Mouse (Mus musculus): Measurements from ENCODE around the gene C1qtnf9. TPM values are rescaled to one million over a fixed set of nuclear protein-coding genes. Genes with fewer than 3 reads are reported as not detected.

C1qtnf9 gene
- polyA plus RNA-seq, 1 experiment from 2014 or later: not detected

- Histone ChIP-seq H3K4me2 (ENCODE audit: low read depth, low read length) (no peak overlapping the region), H3K27me3 (ENCODE audit: control insufficient read depth, insufficient read depth, low read length) (no peaks in the 10 kb centered on the region), H3K9ac (replicated peaks; ENCODE audit: low read depth, low read length) (no peak overlapping the region), H3K9me3 (ENCODE audit: control insufficient read depth, low read length) (no peaks in the 10 kb centered on the region), H3K4me1 (ENCODE audit: control insufficient read depth, insufficient read depth, low read length) (peaks cover 10% of the 10 kb centered on the region; the same call in 1 of the 2 replicates), H3K27ac (ENCODE audit: low read depth, low read length) (no peak overlapping the region), H3K36me3 (ENCODE audit: control insufficient read depth, insufficient read depth, low read length) (no peaks in the 10 kb centered on the region), H3K4me3 (ENCODE audit: low read depth, low read length) (no peak overlapping the region)
- no peak for ATAC-seq (ENCODE audit: low read depth)
- WGBS: 73% methylated on average over 9 of the region's 9 CpGs
These were observed 24.3 kb upstream of the C1qtnf9 start for GRCm38 (mm10) chr14:60743681-60744080.

DNA sequence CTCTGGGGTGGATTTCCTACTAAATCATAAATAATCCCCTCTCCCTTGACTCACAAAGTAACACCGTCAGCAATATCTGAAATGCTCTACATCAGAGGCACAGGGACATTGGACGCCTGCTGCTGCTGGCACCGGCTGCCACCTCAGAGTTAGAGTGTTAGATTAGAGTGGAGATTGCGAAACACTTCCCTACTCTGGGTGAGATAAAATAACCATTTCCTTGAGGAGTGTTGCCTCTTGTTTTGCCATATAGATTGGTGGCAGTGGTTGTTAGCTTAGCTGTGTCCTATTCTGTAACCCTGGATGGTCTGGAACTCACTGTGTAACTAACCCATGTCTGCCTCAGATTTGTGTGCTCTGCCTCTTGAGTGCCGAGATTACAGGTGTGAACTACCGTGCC lies 22.7 kb upstream of the C1qtnf9 start:
- H3K27me3 ChIP-seq (ENCODE audit: control insufficient read depth, insufficient read depth, low read length): no peaks in the 10 kb centered on the region
- no peak overlapping the region for H3K4me2 ChIP-seq (ENCODE audit: low read depth, low read length)
- ATAC-seq (ENCODE audit: low read depth): no peak
- peaks cover 10% of the 10 kb centered on the region; the same call in 1 of the 2 replicates for H3K4me1 ChIP-seq (ENCODE audit: control insufficient read depth, insufficient read depth, low read length)
- 91% methylated on average over 6 of the region's 6 CpGs for WGBS
- no peak overlapping the region for H3K9ac ChIP-seq (replicated peaks; ENCODE audit: low read depth, low read length)
- no peaks in the 10 kb centered on the region for H3K9me3 ChIP-seq (ENCODE audit: control insufficient read depth, low read length)
- H3K4me3 ChIP-seq (ENCODE audit: low read depth, low read length): no peak overlapping the region
- no peaks in the 10 kb centered on the region for H3K36me3 ChIP-seq (ENCODE audit: control insufficient read depth, insufficient read depth, low read length)
- no peak overlapping the region for H3K27ac ChIP-seq (ENCODE audit: low read depth, low read length)

- Histone ChIP-seq H3K27ac (ENCODE audit: low read depth, low read length) (no peak overlapping the region), H3K4me3 (ENCODE audit: low read depth, low read length) (no peak overlapping the region), H3K9me3 (ENCODE audit: control insufficient read depth, low read length) (no peaks in the 10 kb centered on the region), H3K4me2 (ENCODE audit: low read depth, low read length) (no peak overlapping the region), H3K9ac (replicated peaks; ENCODE audit: low read depth, low read length) (no peak overlapping the region), H3K27me3 (ENCODE audit: control insufficient read depth, insufficient read depth, low read length) (no peaks in the 10 kb centered on the region), H3K36me3 (ENCODE audit: control insufficient read depth, insufficient read depth, low read length) (no peaks in the 10 kb centered on the region), H3K4me1 (ENCODE audit: control insufficient read depth, insufficient read depth, low read length) (peaks cover 9% of the 10 kb centered on the region; the same call in 1 of the 2 replicates)
- 98% methylated on average over 10 of the region's 10 CpGs for WGBS
- ATAC-seq (ENCODE audit: low read depth): no peak
These were observed 21.8 kb upstream of the C1qtnf9 start for GRCm38 (mm10) chr14:60746141-60746540.

GRCm38 (mm10) chr14:60747154-60747870 lies 20.6 kb upstream of the C1qtnf9 start:
- H3K4me2 ChIP-seq (ENCODE audit: low read depth, low read length): no peak overlapping the region
- H3K4me3 ChIP-seq (ENCODE audit: low read depth, low read length): no peak overlapping the region
- no peaks in the 10 kb centered on the region for H3K4me1 ChIP-seq (ENCODE audit: control insufficient read depth, insufficient read depth, low read length)
- WGBS: 91% methylated on average over 21 of the region's 21 CpGs
- ATAC-seq (ENCODE audit: low read depth): no peak
- no peak overlapping the region for H3K9ac ChIP-seq (replicated peaks; ENCODE audit: low read depth, low read length)
- no peaks in the 10 kb centered on the region for H3K27me3 ChIP-seq (ENCODE audit: control insufficient read depth, insufficient read depth, low read length)
- no peaks in the 10 kb centered on the region for H3K9me3 ChIP-seq (ENCODE audit: control insufficient read depth, low read length)
- no peak overlapping the region for H3K27ac ChIP-seq (ENCODE audit: low read depth, low read length)
- no peaks in the 10 kb centered on the region for H3K36me3 ChIP-seq (ENCODE audit: control insufficient read depth, insufficient read depth, low read length)

DNA sequence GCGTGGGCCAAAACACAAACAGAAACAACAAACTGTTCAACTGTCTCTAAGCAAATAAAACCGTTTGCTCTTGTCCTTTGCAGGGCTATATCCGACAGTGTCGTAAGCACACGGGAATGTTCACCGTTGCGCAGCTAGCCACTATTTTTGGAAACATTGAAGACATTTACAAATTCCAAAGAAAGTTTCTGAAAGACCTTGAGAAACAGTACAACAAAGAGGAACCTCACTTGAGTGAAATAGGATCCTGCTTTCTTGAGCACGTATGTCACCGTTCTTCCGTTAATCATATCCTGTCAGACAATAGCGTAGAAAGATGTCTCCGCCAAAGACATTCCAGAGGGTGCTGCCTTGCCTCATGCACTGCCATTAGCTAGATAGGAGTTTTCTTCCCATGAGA lies 18.1 kb upstream of the C1qtnf9 start:
- H3K9ac ChIP-seq (replicated peaks; ENCODE audit: low read depth, low read length): no peak overlapping the region
- H3K27ac ChIP-seq (ENCODE audit: low read depth, low read length): no peak overlapping the region
- no peaks in the 10 kb centered on the region for H3K27me3 ChIP-seq (ENCODE audit: control insufficient read depth, insufficient read depth, low read length)
- no peak overlapping the region for H3K4me2 ChIP-seq (ENCODE audit: low read depth, low read length)
- H3K9me3 ChIP-seq (ENCODE audit: control insufficient read depth, low read length): no peaks in the 10 kb centered on the region
- WGBS: 91% methylated on average over 12 of the region's 12 CpGs
- no peaks in the 10 kb centered on the region for H3K4me1 ChIP-seq (ENCODE audit: control insufficient read depth, insufficient read depth, low read length)
- no peak overlapping the region for H3K4me3 ChIP-seq (ENCODE audit: low read depth, low read length)
- no peak for ATAC-seq (ENCODE audit: low read depth)
- H3K36me3 ChIP-seq (ENCODE audit: control insufficient read depth, insufficient read depth, low read length): no peaks in the 10 kb centered on the region

GRCm38 (mm10) chr14:60751581-60751980 lies 16.4 kb upstream of the C1qtnf9 start:
- Histone ChIP-seq H3K9ac (replicated peaks; ENCODE audit: low read depth, low read length) (no peak overlapping the region), H3K36me3 (ENCODE audit: control insufficient read depth, insufficient read depth, low read length) (no peaks in the 10 kb centered on the region), H3K27ac (ENCODE audit: low read depth, low read length) (no peak overlapping the region), H3K4me3 (ENCODE audit: low read depth, low read length) (no peak overlapping the region), H3K9me3 (ENCODE audit: control insufficient read depth, low read length) (no peaks in the 10 kb centered on the region), H3K27me3 (ENCODE audit: control insufficient read depth, insufficient read depth, low read length) (no peaks in the 10 kb centered on the region), H3K4me1 (ENCODE audit: control insufficient read depth, insufficient read depth, low read length) (no peaks in the 10 kb centered on the region), H3K4me2 (ENCODE audit: low read depth, low read length) (no peak overlapping the region)
- WGBS: 93% methylated on average over 16 of the region's 16 CpGs
- ATAC-seq (ENCODE audit: low read depth): no peak

DNA sequence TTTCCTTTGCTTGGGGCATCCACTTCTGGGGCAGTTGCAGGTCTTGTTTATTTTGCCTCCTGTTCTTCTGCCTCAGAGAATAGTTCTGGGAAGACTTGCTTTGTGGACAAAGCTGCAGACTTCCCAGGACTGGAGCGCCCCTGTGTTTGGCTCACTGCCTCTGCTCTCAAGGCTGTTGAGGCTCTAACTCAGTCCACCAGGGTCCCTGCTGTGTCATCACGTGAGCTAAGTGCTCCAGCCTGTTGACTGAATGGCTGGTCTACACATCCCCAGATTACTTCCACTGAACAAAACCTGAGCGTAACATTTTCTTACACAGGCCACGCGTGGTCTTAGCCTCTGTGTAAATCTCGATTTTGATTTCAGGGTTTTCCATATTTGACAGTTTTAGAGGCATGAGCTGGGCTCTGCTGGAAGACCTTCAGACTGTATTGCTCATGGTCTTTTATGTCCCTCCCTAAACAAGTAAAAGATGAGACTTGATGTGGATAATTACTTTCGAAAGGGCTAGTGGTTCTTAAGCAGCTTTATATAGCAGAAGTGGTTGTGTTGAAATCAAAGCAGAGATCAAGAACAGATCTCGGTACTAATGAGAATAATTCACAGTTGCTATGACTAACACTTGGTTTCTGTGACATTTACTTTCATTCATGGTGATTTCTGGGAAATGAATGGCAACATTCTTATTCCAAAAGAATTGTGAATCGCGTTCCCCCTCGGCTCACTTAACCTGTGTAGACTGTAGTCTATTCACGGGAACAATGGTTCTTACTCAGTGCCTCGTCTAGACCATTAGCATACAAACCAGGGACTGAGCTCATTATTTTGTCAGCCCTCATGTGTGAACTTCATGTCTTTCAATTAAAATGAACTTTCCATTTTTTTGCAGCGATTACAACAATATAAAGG lies 14.8 kb upstream of the C1qtnf9 start:
- Histone ChIP-seq H3K4me1 (ENCODE audit: control insufficient read depth, insufficient read depth, low read length) (no peaks in the 10 kb centered on the region), H3K9ac (replicated peaks; ENCODE audit: low read depth, low read length) (no peak overlapping the region; the same call in 1 of the 2 replicates), H3K27ac (ENCODE audit: low read depth, low read length) (no peak overlapping the region), H3K4me3 (ENCODE audit: low read depth, low read length) (no peak overlapping the region), H3K36me3 (ENCODE audit: control insufficient read depth, insufficient read depth, low read length) (no peaks in the 10 kb centered on the region), H3K9me3 (ENCODE audit: control insufficient read depth, low read length) (no peaks in the 10 kb centered on the region), H3K4me2 (ENCODE audit: low read depth, low read length) (no peak overlapping the region), H3K27me3 (ENCODE audit: control insufficient read depth, insufficient read depth, low read length) (no peaks in the 10 kb centered on the region)
- 51% methylated on average over 14 of the region's 14 CpGs for WGBS
- ATAC-seq (ENCODE audit: low read depth): peak; percentile 58; the same call in 1 of the 2 replicates

DNA sequence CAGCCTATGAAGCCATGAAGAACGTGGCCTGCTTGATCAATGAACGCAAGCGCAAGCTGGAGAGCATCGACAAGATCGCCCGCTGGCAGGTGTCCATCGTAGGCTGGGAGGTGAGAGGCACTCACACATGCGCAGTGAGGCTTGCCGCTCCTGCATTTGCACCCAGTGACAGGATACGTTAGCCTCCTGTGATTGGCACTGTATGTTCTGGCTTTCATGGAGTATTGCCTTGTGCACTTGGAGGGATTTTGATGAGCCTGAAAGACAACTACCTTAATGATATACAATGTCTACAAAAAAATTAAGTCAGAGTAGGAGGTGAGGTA lies 14.2 kb upstream of the C1qtnf9 start:
- H3K4me3 ChIP-seq (ENCODE audit: low read depth, low read length): no peak overlapping the region
- no peaks in the 10 kb centered on the region for H3K36me3 ChIP-seq (ENCODE audit: control insufficient read depth, insufficient read depth, low read length)
- ATAC-seq (ENCODE audit: low read depth): no peak
- no peaks in the 10 kb centered on the region for H3K4me1 ChIP-seq (ENCODE audit: control insufficient read depth, insufficient read depth, low read length)
- WGBS: 79% methylated on average over 10 of the region's 10 CpGs
- no peaks in the 10 kb centered on the region for H3K27me3 ChIP-seq (ENCODE audit: control insufficient read depth, insufficient read depth, low read length)
- no peak overlapping the region for H3K4me2 ChIP-seq (ENCODE audit: low read depth, low read length)
- no peak overlapping the region for H3K27ac ChIP-seq (ENCODE audit: low read depth, low read length)
- no peak overlapping the region for H3K9ac ChIP-seq (replicated peaks; ENCODE audit: low read depth, low read length)
- no peaks in the 10 kb centered on the region for H3K9me3 ChIP-seq (ENCODE audit: control insufficient read depth, low read length)

GRCm38 (mm10) chr14:60754656-60755055 lies 13.3 kb upstream of the C1qtnf9 start:
- H3K9ac ChIP-seq (replicated peaks; ENCODE audit: low read depth, low read length): no peak overlapping the region
- ATAC-seq (ENCODE audit: low read depth): no peak
- WGBS: 97% methylated on average over 5 of the region's 5 CpGs

More at GRCm38 (mm10) chr14:60754656-60755055, 13.3 kb upstream of the C1qtnf9 start:
- no peak overlapping the region for H3K4me3 ChIP-seq (ENCODE audit: low read depth, low read length)
- no peak overlapping the region for H3K27ac ChIP-seq (ENCODE audit: low read depth, low read length)
- H3K27me3 ChIP-seq (ENCODE audit: control insufficient read depth, insufficient read depth, low read length): no peaks in the 10 kb centered on the region
- H3K36me3 ChIP-seq (ENCODE audit: control insufficient read depth, insufficient read depth, low read length): no peaks in the 10 kb centered on the region
- H3K9me3 ChIP-seq (ENCODE audit: control insufficient read depth, low read length): no peaks in the 10 kb centered on the region
- H3K4me2 ChIP-seq (ENCODE audit: low read depth, low read length): no peak overlapping the region
- H3K4me1 ChIP-seq (ENCODE audit: control insufficient read depth, insufficient read depth, low read length): no peaks in the 10 kb centered on the region
